Mouse (Mus musculus) testis, postnatal 10 days (tissue): Measurements from ENCODE around the gene Lman2.

Experiments
- DNase-seq: peaks from one replicate; pipeline ENCODE4 v3.0.0; 2021; ENCODE audit warnings: low spot score

Gene Lman2

DNA sequence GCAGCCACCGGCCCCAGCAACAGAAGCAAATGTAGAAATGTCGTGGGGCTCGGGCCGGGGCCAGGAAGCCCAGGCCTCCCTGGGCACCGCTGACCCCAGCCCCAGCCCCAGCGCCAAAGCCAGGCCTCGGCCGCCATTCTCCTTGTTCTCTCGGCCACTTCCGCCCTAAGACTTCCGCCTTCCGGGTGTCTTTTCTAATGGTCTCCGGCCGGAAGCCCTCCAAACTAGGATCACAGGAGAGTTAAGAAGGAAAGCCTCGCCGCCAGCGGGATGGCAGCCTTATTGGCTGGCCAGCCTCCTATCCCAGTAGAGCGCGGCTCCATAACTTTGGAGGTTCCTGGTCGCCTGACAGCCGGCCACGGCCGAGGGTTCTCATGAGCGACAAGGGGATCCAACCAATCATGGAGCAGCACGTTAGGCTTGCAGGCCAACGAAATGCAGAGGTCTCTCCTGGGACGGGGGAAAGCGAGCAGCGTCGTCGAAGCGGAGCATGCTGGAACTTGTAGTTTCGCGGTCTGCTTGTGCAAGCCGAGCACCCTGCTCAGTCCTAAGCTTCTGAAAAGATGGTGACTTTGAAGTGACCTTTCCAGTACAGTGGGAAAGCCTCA, at the start of gene Lman2:
Lman2 (minus strand) TSS at position 331 of the 608 bp plus-strand sequence.
- DNase-seq, result peak; percentile 91

DNA sequence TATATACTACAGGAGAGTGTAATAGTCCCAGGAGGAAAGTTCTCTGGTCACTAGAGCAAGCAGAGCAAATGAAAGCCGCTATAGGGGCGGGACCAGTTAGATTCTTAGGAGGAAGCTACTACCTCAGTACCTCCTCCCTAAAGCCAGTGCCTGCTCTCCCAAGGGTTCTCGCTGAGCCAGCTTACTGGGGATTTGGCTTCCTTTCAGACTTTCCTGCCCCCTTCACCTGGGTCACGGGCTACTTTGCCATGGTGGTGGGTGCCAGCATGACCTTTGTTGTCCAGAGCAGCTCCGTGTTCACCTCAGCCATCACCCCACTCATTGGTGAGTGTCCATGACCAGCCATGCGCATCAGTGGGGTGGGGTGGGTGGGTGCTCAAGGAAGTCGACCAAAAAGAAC, 49.2 kb upstream of the Lman2 start:
- DNase-seq, result no peak

DNA sequence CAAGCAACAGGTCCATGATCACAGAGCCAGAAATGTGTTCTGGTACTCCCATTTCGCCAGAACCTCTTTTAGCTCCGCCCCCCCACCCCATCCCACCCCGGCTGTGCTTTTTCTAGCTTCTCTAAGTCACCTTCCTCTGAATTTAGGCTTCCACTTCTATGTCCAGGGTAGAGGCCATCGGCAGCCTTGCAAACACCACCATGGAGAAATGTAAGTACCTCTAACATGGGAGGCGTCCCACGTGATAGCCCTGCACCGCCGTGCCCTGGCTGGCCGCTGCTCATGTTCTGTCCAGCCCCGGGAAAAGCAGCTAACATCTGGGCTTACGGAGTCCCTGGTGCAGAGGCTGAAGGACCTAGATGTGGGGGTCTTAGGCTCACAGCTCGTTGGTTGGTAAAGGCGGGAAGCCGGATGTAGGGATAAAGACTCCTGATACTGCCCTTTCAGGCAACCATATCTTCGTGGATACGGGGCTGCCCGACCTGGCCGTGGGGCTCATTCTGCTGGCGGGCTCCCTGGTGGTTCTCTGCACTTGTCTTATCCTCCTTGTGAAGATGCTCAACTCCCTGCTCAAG, 46.0 kb upstream of the Lman2 start:
- no peak for DNase-seq

DNA sequence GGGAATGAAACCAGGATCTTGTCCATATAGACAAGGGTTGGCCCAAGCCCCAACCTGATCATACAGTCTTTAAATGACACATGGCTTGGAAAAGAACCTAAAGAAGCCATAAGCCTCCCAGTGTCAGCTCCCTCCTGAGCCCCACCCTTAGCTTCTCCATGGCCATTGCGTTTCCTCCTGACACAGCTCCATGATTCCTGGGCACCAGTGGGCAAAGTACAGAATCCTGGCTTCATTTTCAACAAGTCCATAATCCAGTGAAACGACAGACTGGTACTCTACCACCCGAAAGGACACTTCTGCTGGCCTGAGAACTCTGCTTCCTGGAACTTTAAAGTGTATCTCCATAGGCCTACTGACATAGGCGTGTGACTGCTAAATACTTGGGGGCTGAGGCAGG, 44.8 kb upstream of the Lman2 start:
- no peak for DNase-seq

DNA sequence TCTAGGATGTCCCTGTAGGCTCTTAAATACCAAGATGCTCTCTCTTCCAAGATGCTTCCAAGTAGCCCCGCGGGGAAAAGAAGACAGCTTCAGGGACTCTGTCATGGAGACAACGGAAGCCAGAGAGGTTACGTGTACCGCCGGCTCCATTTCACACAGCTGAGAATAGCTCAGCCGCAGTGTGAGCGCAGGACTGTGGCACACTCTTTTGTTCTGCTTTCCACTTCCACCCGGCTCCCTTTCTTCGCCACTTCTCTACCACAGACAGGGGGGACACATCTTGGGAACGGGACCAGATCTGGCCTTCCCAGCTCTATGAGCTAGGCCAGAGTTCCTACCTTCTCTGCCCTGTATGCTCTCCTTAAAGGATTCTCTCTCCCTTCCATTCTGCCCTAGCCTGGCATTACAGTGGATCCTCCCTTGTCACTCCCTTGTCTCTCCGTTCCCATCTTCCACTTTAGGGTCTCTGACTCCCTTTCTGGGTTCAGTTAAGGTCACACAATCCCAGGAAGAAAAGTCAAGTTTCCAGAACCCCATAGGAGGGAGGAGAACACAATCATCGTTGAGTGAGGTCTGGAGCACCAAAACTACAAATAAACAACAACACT, 43.3 kb upstream of the Lman2 start:
- no peak for DNase-seq

DNA sequence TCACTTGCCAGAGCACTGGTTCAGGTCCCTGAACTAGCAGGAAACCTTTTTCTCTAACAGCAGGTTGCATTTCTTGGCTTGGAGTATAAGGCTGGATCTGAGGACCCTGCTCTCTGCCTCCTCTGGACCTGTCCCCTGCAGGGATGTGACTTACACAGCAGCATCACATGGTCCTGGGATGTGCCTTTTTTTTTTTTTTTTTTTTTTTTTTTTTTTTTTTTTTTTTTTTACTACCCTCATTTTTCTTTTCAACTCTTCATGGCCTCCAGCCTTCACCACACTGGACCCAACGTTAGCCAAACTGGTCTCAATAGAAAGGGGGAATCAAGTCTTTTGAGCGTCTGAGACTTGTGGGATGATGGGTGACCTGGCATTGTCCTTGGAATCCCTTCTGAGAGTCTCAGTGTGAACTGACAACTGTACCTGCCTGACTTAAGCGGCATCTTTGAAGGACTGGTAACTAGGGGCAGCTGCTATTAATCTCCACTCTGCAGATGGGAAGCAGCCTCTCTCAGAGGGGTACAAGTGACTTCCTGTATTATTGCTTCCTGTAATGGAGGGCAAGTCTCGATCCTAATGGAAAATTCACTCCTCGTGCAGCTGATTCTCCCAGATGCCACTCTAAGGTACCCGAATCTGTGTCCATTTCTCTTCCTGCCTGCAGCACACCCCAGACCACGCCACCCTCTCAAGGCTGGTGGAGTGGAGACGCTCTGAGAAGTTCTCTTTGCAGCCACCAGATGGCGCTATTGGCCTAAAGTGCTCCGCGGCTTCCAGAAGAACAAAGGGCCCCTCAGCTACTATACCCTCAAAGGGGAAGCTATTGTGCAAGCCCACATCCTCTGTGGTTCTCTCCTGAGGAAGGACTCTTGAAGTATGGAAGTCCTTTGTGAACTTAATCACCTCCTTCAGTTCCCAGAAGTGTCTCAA, 42.5 kb upstream of the Lman2 start:
- DNase-seq, result peak; percentile 88

DNA sequence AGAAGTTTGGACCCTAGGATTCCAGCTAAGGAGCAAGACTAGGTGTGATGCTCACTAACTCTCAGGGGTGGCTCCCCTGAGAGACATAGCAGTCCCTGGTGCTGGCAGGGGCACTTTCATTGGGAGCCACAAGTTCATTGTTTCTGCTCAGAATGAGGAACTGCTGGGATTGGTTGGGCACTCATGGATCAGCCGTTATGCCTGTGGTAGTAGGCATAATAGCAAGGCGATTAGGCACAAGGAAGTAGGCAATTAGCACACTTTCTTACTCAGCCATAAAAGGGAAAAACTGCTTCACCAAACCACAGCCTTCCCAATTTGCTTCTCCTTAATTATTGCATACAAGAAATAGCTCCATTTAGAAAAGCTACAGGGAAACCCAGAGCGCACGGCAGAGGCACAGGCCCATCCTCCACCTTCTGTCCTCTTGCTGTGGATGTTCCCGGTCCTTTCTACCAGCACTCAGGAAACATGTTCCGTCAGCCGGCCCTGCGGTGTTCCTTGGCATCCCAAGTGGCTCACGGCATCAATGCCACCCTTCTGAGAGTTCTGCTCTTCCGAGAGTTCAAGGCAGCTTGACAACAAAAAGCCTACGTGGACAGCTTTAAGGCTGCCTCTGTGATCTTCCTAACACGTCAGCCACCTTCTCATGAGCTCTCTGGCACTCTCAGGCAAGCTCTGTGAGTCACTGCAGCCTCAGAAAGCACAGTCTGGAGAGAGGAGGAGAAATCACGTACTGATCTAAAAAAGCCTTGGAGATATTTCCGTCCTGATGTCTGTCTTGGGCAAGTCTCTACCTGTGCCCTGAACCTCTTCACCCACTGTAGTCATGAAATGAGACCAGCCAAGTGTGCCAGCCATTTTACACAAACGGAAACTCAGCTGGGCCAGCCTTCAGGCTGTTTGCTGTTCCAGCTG, 41.6 kb upstream of the Lman2 start:
- no peak for DNase-seq

DNA sequence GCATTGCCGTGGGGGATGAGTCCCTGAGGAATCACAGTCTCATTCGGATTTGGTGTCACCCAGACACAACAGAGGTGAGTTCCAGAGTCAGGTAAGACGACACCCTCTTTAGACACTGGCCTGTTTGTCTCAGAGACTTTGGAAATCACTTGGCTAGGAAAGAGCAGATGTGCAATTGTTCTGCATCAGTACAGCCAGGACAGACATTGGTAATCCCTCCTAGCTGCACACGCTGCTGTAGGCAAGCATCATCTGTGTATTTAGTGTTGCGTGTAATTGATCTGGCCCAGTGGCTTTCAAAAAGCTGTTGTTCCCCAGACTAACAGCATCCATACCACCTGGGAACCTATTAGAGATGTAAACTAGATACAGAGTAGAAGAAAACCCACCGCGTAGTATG, 40.7 kb upstream of the Lman2 start:
- DNase-seq, result no peak

DNA sequence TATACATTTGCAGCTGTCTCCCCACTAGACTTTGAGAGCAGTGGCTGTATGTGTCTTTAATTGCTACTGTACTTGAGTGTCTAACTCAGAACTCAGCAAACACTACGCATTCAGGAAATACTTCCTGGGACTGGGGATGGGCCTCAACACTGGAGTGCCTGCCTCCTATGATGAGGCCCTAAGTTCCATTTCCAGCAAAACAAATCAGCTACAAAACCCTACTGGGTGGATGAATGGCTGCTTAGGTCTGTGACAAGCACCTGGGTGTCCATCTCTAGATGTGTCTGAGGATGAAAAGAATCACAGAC, 37.4 kb upstream of the Lman2 start:
- DNase-seq, result no peak

DNA sequence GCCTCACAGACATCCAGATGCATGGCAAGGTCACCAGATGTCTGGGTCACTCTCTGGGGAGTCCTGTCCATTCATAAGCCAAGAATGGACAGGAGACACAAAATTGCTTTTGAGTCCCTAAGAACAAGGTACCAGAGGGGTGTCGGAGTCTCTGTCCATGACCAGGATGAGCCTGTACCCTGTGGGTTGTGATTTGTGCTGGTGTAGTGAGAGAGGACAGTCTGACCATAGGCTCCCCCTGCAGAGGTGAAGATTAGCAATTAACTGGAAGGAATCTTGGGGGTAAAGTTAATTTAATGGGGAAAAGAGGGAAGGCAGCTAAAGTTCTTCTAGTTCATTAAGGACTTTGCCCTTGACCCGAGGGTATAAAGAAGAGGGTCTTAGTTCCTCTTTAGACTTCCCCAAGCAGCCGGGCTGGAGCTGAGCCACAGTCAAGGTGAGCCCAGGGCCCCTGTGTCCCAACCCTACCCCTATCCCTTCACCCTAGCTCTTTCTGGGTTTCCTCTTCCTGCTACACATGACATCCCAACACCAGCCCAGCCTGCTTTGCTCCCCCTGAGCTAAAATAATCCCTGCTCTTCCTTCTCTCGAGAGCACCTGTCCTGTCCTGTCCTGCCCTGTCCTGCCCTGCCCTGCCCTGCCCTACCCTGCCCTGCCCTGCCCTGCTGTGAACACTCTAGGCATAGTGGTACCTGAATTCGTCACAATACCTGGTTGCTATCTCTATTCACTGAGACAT, 36.9 kb upstream of the Lman2 start:
- no peak for DNase-seq

DNA sequence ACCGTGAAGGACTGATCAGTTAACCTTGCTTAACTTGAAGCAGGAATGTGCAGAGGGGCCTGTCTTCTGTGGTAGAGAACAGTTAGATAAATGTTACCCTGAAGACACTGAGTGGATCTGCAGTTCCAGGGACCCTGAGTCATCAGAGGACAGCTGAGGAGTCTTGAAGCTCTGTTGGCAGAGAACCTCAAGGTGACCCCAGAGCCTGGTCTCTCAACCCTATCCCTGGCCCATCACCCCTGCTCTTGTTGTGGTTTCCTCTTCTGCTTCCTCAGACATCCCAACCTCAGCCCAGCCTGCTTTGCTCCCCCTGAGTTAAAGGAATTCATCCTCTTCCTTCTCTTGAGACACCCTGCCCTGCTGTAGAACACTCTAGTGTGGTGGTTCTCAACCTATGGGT, 35.5 kb upstream of the Lman2 start, which contains the start of gene Slc34a1:
Slc34a1 (plus strand) TSS at position 100 of the 400 bp plus-strand sequence.
- DNase-seq, result no peak

DNA sequence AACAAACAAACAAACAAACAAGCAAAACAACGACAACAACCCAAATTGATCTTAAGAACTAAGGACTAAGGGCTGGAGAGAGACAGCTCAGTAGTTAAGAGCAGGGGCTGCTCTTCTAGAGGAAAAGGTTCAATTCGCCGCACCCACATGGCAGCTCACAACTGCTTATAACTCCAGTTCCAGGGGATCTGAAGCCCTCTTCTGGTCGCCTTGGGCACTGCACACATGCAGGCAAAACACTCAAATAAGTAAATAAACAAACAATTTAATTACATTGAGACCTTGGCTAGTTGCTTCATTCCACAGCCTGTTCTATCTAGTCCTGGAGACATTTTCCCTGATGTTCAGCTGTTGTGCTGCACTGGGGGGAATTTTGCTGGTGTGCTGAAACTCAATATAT, 30.4 kb upstream of the Lman2 start:
- no peak for DNase-seq

DNA sequence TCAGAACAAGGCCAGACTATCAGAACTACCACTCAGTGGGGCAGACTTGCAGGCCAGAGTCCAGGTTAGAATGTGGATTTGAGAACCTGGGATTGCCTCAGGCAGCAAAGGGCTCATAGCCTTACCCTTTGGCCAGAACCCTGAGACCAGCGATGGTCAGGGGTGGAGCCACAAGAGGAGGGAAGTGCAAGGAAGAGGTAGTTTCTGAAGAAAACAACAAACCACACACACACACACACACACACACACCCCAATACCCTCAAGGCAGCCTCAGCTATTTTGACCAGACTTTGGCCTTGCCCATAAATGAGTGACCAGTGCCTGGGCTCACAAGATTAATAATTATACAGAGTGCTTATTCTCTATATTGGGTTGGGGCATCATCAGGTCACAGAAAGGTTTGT, 29.0 kb upstream of the Lman2 start:
- no peak for DNase-seq

DNA sequence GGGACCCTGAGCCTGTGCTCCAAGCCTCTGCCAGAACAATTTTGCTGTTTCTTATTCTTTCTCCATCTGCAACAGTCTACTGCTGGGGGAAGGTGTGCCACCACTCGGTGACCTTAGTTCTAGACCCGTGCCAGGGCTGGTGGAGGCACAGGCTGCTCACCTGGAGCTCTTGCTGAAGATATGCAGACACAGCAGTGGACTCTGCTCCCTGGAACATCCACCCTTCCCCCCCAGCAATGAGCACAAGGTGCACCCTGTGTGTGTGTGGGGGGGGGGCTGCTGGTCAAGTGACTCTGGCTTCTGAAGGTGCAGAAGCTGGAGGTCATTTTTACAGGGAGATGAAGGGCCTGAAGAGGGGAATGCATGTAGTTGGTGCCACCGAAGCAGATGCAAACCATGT, 28.1 kb upstream of the Lman2 start:
- no peak for DNase-seq

DNA sequence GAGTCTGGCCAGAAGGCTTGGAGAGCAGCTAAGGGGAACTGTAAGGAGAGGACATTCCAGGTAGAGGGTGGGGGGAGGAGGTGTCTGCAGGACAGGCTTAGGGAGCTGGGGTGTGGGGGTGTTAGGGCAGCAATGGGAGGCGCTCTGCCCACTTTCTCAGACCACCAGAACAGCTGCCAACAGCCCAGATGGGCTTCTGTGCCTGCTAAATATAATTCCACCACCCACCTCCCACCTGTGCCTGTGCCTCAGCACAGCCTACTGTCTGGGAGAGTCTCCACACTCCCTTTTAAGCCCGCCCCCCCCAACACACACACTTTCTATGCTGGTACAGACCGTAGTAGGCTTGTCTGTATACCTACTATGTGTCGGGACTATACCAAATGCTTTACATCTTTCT, 19.2 kb upstream of the Lman2 start:
- no peak for DNase-seq

DNA sequence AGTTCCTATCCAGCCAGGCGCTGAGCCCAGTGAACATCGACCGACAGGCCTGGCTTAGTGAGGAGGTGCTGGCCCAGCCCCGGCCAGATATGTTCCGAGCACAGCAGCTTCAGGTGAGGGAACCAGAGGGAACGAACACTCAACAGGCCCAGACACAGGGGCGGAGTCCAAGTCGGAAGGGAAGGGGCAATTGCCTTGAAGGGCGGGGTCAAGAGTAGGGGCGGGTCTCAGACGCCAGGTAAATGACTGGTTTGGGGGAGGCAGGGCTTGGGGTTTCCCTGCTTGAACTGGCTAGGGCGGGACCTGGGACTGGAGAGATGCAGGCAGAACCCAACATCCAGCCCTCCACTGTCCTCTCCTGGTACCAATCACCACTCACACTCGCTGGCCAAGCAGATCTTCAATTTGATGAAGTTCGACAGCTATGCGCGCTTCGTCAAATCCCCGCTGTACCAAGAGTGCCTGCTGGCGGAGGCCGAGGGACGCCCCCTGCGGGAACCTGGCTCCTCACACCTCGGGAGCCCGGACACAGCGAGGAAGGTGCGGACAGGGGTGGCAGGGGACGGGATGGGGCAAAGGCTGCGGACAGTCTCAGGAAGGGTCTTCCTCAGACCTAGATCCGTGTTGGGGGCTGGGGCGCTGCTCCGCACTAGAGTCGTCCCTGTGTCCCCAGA, 16.5 kb upstream of the Lman2 start:
- DNase-seq, result no peak

DNA sequence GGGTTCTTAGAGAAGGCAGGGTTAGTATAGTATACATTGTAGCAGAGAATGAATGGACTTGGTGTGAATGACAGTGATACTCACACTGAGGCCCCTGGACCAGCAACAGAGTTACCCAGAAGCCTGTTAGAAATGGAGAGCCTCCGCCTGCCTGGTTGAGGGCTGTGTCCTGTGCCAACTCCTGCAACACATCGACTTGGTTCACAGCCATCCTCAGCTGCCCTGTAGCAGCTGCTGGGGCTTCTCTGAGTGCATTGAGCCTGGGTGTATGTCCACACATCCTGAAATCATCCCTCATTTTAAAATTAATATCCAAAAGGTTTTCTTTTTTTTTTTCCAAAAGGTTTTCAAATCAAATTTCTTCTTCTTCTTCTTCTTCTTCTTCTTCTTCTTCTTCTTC, 13.3 kb upstream of the Lman2 start:
- DNase-seq, result no peak

DNA sequence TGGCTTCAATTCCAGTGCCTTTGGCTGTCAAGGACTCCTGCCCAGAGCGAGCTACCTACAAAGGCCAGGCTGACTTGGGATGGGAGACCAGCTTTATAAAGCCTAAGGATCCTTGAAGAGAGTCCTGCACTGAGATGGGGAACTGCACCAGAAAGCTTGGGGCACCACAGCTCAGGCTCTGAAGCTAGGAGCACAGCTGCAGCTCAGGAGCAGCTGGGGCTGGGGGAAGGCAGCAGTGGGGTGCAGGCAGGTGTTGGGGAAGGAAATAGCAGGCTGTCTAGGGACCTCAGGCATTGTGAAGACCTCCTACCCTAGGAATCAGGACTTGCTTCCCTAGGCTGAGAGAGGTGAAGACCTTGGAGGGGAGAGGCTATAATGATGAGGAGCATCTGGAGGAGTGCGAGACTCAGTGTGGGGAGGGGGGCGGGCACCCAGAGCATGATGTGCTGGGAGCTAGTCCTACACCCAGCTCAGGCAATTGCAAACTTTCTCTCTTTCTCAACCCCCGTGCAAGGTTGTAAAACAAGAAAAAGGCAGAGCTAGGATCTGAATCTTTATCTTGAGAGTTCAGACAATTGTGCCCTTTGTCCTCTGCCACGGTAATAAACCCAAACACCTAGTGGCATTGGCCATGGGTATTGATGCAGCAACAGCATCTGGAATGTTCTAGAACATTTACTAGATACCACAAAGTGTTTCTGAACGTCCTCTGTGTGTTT, 11.8 kb upstream of the Lman2 start:
- no peak for DNase-seq

DNA sequence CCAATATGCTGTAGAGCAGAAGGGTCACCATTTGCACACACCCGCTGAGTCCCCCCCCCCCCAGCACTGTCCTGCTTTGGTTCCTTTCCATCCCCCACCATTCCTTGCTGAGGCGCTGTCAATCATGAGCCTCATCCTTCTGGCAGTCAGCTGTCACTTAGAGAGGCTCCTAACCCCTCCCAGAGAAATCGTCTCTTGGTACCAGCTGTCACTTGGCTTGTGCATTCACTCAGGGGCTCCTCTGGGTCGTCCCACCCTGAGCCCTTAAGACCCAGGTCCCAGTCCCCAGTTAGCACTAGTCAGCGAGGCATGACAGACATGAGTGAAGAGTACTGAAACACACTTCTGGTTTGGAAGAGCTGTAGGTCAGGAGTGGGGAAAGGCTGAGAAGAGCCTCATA, 9.2 kb upstream of the Lman2 start:
- no peak for DNase-seq
